Mouse (Mus musculus): Measurements from ENCODE around the gene Atp5h. TPM values are rescaled to one million over a fixed set of nuclear protein-coding genes. Genes with fewer than 3 reads are reported as not detected.
A peak's percentile ranks its signal among the peaks of the same experiment; 100 is the strongest.
"Not testable (repeated sequence)": the region's sequence is repeated elsewhere in the genome, so short reads cannot be mapped to it uniquely, and the experiment has no call there.

Gene Atp5h
- polyA plus RNA-seq, 1 experiment = 23.1 TPM

DNA sequence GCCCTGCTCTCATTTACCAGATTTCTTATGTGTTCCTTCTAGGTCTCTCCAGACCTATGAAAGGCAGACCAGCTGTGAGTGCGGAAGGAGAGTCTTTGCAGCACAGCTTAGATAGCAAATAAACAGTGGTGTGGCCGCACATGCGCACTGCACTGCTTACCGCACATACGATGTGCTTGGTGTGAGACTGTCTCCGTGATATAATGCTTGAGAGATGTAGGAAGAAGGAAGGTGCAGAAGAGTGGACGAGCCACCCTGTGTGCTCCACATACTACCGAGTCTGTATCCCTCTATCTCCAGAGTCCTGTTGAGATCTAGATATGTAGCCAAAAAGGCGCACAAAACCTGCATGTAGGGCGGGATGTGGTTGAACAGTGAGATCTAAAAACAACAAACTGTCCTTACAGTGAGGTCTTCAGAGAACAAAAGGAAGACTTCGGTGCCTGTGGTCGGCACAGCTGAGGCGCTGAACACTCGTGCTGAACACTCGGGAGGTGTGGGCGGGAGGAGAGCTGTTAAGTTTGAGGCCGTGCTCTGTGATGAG, 12.8 kb downstream of the Atp5h start:
- Histone ChIP-seq H3K4me1 (ENCODE audit: control insufficient read depth) (peaks cover 40% of the 10 kb centered on the region), H3K36me3 (ENCODE audit: control insufficient read depth) (peaks cover 54% of the 10 kb centered on the region), H3K27me3 (ENCODE audit: control insufficient read depth) (no peaks in the 10 kb centered on the region), H3K4me3 (replicated peaks) (no peak overlapping the region), H3K9me3 (ENCODE audit: control insufficient read depth, low read length) (no peaks in the 10 kb centered on the region)
- TF ChIP-seq GATA1 (IDR thresholded peaks at IDR 0.05; ENCODE audit: low read length) = no peak
- TF ChIP-seq TAL1 (IDR thresholded peaks at IDR 0.05; ENCODE audit: low read length) = no peak

DNA sequence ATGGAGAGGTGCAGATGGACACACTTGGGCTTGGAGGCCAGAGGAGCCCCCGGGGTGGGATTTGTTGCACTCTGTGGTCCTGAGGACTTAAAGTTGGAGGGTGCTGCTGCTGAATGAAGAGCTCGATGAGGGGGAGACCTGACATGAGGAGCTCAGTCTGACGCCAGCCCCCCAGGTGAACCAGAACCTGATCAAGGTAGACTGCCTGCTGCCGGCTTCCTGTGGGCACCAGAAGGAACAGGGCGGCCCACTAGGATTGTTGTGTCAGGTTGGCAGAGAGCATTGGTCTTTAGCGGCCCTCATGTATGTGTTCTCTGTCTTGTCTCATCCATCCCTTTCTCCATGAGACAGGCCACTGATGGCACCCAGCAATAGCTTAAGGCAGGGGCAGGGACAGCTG, 14.0 kb downstream of the Atp5h start:
- TF ChIP-seq TAL1 (IDR thresholded peaks at IDR 0.05; ENCODE audit: low read length) (no peak), GATA1 (IDR thresholded peaks at IDR 0.05; ENCODE audit: low read length) (no peak)
- no peak overlapping the region for H3K4me3 ChIP-seq (replicated peaks)
- H3K27me3 ChIP-seq (ENCODE audit: control insufficient read depth) = peaks cover 3% of the 10 kb centered on the region
- peaks cover 48% of the 10 kb centered on the region for H3K36me3 ChIP-seq (ENCODE audit: control insufficient read depth)
- peaks cover 28% of the 10 kb centered on the region for H3K4me1 ChIP-seq (ENCODE audit: control insufficient read depth)
- no peaks in the 10 kb centered on the region for H3K9me3 ChIP-seq (ENCODE audit: control insufficient read depth, low read length)

- peaks cover 3% of the 10 kb centered on the region for H3K27me3 ChIP-seq (ENCODE audit: control insufficient read depth)
- peaks cover 29% of the 10 kb centered on the region for H3K36me3 ChIP-seq (ENCODE audit: control insufficient read depth)
- no peak for TF ChIP-seq TAL1 (IDR thresholded peaks at IDR 0.05; ENCODE audit: low read length)
- peaks cover 25% of the 10 kb centered on the region for H3K4me1 ChIP-seq (ENCODE audit: control insufficient read depth)
- H3K4me3 ChIP-seq (replicated peaks) = peak within 1 kb of the TSS; percentile 91
- no peaks in the 10 kb centered on the region for H3K9me3 ChIP-seq (ENCODE audit: control insufficient read depth, low read length)
Observed at GRCm38 (mm10) chr11:115403338-115404124, 16.2 kb downstream of the Atp5h start, which contains the start of gene Mrpl58. Mrpl58 (plus strand) TSS chr11:115403752.

DNA sequence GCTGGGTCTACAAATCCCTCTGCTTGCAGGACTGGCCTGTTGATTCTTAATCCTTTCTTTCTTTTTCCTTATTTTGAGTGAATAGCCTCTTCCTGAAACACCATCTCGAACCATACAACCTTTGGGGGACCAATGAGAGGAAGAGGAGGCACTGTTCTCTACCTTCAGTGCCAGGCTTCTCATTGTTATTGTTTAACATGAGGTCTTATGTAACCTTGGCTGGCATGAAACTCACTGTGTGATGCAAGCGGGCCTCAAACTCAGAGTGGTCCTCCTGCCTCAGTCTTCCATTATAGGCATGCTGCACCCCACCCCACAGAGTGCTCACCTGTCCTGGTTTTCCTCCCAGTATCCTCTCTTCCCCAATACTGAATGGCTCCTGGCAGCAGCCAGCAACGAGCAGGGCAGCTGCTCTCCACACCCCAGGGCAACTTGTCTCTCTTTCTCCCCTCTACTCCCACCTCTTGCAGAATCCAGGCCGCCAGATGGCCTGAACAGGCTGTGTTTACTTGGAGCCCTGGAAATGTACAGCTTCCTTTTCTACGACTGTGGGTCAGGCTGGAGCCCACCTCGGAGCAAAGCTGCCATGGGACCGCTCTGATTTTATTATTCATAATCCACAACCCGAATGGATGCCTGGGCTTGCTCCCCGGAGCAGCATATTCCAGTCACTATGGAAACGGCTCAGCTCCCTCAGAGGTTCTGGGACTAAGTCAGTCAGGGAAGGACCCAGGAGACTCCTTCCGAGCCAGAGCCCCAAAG, 19.0 kb downstream of the Atp5h start:
- Histone ChIP-seq H3K27me3 (ENCODE audit: control insufficient read depth) (peaks cover 3% of the 10 kb centered on the region), H3K4me1 (ENCODE audit: control insufficient read depth) (peaks cover 24% of the 10 kb centered on the region), H3K36me3 (ENCODE audit: control insufficient read depth) (peaks cover 2% of the 10 kb centered on the region), H3K9me3 (ENCODE audit: control insufficient read depth, low read length) (no peaks in the 10 kb centered on the region), H3K4me3 (replicated peaks) (no peak overlapping the region)
- TF ChIP-seq GATA1 (IDR thresholded peaks at IDR 0.05; ENCODE audit: low read length) (no peak), TAL1 (IDR thresholded peaks at IDR 0.05; ENCODE audit: low read length) (no peak)

- no peaks in the 10 kb centered on the region for H3K9me3 ChIP-seq (ENCODE audit: control insufficient read depth, low read length)
- peaks cover 19% of the 10 kb centered on the region for H3K4me1 ChIP-seq (ENCODE audit: control insufficient read depth)
- no peaks in the 10 kb centered on the region for H3K36me3 ChIP-seq (ENCODE audit: control insufficient read depth)
- no peak for TF ChIP-seq GATA1 (IDR thresholded peaks at IDR 0.05; ENCODE audit: low read length)
- TF ChIP-seq TAL1 (IDR thresholded peaks at IDR 0.05; ENCODE audit: low read length) = no peak
- peaks cover 3% of the 10 kb centered on the region for H3K27me3 ChIP-seq (ENCODE audit: control insufficient read depth)
- H3K4me3 ChIP-seq (replicated peaks) = no peak overlapping the region
Observed at GRCm38 (mm10) chr11:115400126-115400525, 19.6 kb downstream of the Atp5h start.

DNA sequence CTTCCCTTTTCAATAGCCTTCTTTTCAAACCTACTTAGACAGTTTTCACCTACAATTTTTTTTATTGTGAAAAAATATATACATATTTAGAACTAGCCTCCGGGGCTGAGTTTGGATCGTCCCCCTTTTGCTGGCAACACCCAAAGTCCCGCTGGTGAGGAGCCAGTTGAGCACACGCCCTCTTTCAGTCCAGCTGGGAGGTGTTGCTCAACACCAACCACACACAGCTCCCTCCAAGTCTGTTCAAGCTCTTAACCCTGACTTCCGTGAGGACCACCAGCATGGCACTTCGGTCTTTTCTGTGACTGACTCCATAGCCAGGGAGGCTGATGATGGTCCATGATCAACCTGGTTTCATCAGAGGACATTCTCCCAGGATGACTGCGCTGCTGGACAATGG, 21.7 kb downstream of the Atp5h start:
- no peak for TF ChIP-seq GATA1 (IDR thresholded peaks at IDR 0.05; ENCODE audit: low read length)
- TF ChIP-seq TAL1 (IDR thresholded peaks at IDR 0.05; ENCODE audit: low read length) = no peak
- Histone ChIP-seq H3K36me3 (ENCODE audit: control insufficient read depth) (no peaks in the 10 kb centered on the region), H3K4me1 (ENCODE audit: control insufficient read depth) (no peaks in the 10 kb centered on the region; the same call in none of the 2 replicates), H3K4me3 (replicated peaks) (no peak overlapping the region), H3K9me3 (ENCODE audit: control insufficient read depth, low read length) (no peaks in the 10 kb centered on the region), H3K27me3 (ENCODE audit: control insufficient read depth) (peaks cover 13% of the 10 kb centered on the region)

GRCm38 (mm10) chr11:115393721-115394325, 25.9 kb downstream of the Atp5h start:
- Histone ChIP-seq H3K27me3 (ENCODE audit: control insufficient read depth) (peaks cover 10% of the 10 kb centered on the region), H3K9me3 (ENCODE audit: control insufficient read depth, low read length) (no peaks in the 10 kb centered on the region), H3K4me1 (ENCODE audit: control insufficient read depth) (no peaks in the 10 kb centered on the region; the same call in 1 of the 2 replicates), H3K36me3 (ENCODE audit: control insufficient read depth) (no peaks in the 10 kb centered on the region), H3K4me3 (replicated peaks) (no peak overlapping the region)
- TF ChIP-seq GATA1 (IDR thresholded peaks at IDR 0.05; ENCODE audit: low read length) = no peak

DNA sequence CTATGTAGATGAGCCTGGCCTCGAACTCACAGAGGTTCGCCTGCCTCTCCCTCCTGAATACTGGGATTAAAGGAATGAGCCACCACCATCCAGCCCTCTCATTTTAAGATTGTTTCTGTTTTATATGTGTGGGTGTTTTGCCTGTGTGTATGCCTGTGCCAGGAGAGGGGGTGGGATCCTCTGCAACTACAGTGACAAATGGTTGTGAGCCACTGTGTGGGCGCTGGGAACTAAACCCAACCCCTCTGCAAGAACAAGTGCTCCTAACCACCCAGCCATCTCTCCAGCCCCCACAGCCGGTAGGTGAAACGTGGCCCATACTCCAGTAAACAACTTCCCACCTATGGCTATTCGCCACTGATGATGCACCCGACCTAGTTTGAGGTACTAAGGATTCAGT, 28.4 kb downstream of the Atp5h start:
- TF ChIP-seq TAL1 (IDR thresholded peaks at IDR 0.05; ENCODE audit: low read length) (no peak), GATA1 (IDR thresholded peaks at IDR 0.05; ENCODE audit: low read length) (no peak)
- Histone ChIP-seq H3K4me3 (replicated peaks) (no peak overlapping the region), H3K9me3 (ENCODE audit: control insufficient read depth, low read length) (no peaks in the 10 kb centered on the region), H3K27me3 (ENCODE audit: control insufficient read depth) (peaks cover 10% of the 10 kb centered on the region), H3K36me3 (ENCODE audit: control insufficient read depth) (no peaks in the 10 kb centered on the region), H3K4me1 (ENCODE audit: control insufficient read depth) (no peaks in the 10 kb centered on the region; the same call in 1 of the 2 replicates)

DNA sequence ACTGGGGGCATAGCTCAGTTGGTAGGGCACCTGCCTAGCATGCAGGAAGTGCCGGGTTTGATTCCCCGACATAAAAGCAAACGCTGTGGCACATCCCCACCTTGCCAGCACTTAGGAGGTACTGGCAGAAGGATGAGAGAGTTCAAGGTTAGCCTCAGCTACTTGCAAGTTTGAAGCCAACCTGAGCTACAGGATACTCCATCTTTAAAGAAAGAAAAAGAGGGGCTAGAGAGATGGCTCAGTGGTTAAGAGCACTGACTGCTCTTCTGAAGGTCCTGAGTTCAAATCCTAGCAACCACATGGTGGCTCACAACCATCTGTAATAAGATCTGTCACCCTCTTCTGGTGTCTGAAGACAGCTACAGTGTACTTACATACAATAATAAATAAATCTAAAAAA, 32.9 kb downstream of the Atp5h start:
- peaks cover 35% of the 10 kb centered on the region for H3K27me3 ChIP-seq (ENCODE audit: control insufficient read depth)
- not testable (repeated sequence) for H3K9me3 ChIP-seq (ENCODE audit: control insufficient read depth, low read length); H3K36me3 ChIP-seq (ENCODE audit: control insufficient read depth); H3K4me1 ChIP-seq (ENCODE audit: control insufficient read depth); H3K4me3 ChIP-seq (replicated peaks)

Measured in erythroblast, embryonic 14.5 days (primary cell).